Mouse (Mus musculus) right cerebral cortex, postnatal 36 days (tissue): ENCODE results near the gene Sec14l3.
"Not testable (repeated sequence)": the region's sequence is repeated elsewhere in the genome, so short reads cannot be mapped to it uniquely, and the experiment has no call there.

Experiments used
- DNase-seq, 2 experiments: peaks; one replicate each; pipeline ENCODE4 v3.0.0; 2022; ENCODE audit warnings: low spot score in 2 of 2, mixed read lengths in 1 of 2

Gene Sec14l3

GRCm38 (mm10) chr11:4101851-4102250 is 37.2 kb downstream of the Sec14l3 start:
- DNase-seq, result no peak

- no peak for DNase-seq
These were observed 38.9 kb downstream of the Sec14l3 start for GRCm38 (mm10) chr11:4103522-4103921.

DNA sequence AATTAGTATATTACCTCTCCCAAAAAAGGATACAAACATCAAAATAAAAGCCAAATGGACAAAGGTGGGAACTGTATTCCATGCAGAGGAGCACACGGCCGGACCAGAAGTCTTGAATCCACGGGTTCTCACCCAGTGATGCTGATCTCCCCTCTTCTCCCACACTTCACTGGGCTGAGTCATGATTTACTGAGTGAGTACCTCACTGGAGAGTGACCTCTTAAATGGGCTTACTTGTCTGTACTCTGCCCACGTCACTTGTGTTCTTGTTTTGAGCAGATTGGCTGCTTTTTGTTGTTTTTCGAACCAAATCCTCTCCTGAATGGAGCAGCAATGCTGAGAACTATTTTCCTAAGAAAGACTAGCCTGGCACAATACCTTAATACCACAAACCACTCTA is 40.3 kb downstream of the Sec14l3 start:
- DNase-seq, result no peak

GRCm38 (mm10) chr11:4105444-4105843 is 40.8 kb downstream of the Sec14l3 start:
- DNase-seq, result peak; percentile 63 to 74

DNA sequence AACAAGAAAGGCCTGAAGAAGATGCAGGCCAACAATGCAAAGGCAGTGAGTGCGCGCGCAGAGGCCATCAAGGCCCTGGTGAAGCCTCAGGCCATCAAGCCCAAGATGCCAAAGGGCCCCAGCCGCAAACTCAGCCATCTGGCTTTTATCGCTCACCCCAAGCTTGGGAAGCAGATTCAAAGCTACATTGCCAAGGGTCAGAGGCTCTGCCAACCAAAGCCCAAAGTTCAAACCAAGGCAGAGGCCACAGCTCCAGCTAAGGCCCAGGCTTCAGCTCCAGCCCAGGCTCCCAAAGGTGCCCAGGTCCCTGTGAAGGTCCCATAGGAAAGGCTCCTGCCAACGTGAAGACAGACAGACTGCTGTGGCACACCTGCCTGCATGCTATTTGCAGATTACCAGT is 43.3 kb downstream of the Sec14l3 start:
- DNase-seq, result not testable (repeated sequence)

- no peak for DNase-seq
These were observed 44.0 kb downstream of the Sec14l3 start for GRCm38 (mm10) chr11:4108691-4109090.

GRCm38 (mm10) chr11:4112033-4112432 is 47.4 kb downstream of the Sec14l3 start:
- DNase-seq, result no peak

GRCm38 (mm10) chr11:4112861-4113260 is 48.2 kb downstream of the Sec14l3 start:
- no peak for DNase-seq

DNA sequence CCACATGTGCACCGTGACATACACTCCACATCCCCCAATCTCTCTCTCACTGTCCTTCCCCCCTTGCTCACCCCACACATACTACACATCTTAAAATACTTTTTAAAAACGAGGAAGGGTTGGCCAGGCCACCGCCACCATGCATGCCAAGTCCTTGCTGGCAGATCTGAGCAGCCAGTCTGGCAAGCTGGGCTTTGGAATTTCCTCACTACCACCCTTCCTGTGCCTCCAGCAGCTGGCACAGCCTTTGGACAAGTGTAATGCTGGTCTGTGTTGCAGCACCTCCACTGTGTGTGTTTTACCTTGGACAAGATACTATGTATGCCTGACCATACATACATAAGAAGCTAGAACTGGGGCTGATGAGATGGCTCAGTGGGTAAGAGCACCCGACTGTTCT is 48.9 kb downstream of the Sec14l3 start:
- DNase-seq, result no peak

DNA sequence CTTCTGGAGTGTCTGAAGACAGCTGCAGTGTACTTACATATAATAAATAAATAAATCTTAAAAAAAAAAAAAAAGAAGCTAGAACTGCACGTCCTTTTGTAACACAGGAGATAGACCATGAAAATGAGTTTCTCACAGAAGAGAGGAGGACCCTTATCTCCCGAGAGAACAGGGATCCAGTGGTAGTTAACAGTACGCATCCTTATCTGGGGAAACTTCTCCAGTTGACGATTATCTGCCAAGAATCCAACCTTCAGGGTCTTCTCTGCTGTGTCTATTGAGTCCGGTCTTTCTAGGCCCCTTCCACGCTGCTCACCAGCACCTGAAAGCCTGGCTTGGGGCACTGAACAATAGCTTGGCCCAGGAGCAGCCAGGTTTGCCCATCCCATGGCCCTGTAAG is 49.3 kb downstream of the Sec14l3 start:
- DNase-seq, result no peak

GRCm38 (mm10) chr11:4114541-4114940 is 49.9 kb downstream of the Sec14l3 start:
- DNase-seq, result not testable (repeated sequence)

GRCm38 (mm10) chr11:4115407-4115806 is 50.8 kb downstream of the Sec14l3 start:
- DNase-seq, result no peak

DNA sequence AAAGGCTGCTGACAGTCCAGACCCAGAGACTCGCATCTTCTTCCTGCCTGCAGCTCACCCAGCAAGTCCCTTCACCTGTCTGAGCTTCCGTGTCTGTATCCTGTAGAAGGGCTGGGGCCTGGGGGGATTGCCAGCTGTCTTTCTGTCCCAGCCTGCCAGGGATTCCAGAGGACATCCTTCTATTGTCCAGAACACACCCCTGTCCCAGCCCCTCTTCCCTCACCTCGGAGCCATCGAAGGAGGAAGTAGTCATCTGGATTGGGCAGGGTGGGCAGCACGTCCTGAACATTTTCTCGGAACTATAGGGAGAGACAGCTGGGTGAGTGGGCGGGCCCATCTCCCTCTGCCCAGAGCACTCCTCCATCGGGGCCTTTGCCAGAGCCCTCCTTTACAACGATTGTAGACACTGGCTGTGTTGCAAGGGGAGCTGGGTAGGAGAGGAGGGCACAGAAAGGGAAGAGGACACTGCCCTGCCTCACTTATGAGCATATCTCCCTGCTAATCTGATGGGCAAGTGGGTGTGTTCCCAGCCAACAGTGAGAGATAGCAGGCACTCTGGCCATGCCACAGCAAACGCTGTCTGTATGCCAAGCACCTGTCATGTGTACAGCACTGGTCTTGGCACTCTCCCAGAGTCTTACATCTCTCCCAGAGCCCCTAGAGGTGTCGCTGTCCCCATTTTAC is 52.0 kb downstream of the Sec14l3 start:
- peak in 1 of 2 experiments; percentile 65 for DNase-seq

GRCm38 (mm10) chr11:4117372-4118071 is 52.9 kb downstream of the Sec14l3 start:
- no peak for DNase-seq

DNA sequence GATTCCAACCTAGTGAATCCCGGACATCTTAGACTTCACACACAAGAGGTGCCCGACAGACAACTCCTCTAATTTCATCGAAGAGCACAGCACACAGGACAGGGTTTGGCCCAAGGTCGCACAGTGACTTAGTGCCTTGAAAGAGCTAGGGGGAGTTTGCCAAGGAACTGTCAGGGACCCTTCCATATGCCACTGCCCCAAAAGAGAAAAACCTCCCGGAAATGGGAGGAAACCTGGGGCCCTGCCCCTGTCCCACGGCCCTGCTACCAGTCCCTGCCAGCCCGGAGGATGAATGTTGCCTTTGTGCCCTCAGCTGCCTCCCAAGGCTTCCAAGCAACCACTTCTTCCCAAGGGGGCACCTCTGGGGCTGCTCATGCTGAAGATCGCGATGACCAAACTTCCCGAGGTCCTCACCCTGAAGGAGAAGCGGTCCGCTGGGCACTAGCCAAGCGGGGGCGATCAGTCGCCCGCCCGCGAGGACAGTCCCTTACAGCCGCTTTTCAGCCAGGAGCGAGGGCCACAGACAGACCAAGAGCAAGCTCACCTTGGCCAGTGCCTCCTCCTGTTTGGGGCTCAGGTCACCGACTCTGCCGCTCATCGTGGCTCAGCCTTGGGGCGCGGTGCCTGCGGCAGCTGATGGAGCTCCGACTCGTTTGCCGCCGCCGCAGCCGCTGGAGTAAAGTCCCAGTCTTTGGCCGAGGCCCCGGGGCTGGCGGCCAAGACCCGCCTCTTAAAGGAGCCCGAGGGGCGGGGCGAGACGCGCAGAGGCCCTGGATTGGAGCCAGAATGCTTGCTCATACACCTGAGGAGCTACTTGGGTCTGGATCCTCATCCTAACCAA is 53.7 kb downstream of the Sec14l3 start:
- DNase-seq, result peak; percentile 73 to 76

GRCm38 (mm10) chr11:4119635-4120034 is 55.0 kb downstream of the Sec14l3 start:
- no peak for DNase-seq

- DNase-seq, result no peak
These were observed 57.0 kb downstream of the Sec14l3 start for GRCm38 (mm10) chr11:4121691-4122090.

- DNase-seq, result no peak
These were observed 57.6 kb downstream of the Sec14l3 start for GRCm38 (mm10) chr11:4122226-4122625.

DNA sequence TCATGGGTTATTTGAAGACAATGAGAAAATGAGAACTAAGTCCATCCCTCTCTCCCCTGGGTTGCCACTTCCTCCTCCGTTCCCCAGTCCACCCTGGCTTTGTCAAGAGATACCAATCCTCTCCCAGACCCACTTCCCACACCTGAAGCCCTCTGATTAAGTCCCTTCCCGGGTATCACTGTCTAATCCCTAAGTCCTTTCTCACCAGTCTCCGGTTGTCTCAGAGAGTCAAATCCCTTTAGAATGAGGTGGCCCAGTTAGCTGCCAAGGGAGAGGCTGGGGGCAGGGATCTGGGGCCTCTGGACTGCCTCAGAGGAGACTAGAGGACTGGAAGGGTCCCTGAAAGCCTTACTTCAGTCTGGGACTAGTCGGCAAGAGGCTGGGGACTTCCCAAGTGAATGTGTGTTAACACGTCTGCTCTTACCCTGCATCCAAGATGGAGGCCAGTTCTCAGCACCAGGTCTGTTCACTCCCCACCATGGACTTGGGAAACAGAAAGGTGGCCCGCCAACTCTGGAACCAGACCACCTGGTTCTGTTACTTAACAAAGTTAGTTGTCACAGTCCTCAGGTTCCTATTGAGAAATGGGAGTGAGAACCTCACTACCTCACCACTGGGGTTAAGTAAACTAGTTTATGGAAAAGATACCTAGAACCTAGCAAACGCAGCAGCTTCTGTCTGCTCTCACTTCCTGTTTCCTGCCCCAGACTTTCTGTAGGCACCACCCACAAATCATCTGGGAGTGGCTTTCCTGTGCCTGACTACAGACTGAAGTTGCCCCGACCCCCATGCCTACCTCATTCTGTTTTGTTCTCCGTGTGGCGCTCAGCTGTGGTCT is 58.3 kb downstream of the Sec14l3 start, which contains the start of gene Sec14l2:
Sec14l2 (minus strand) TSS at position 674 of the 838 bp plus-strand sequence.
- no peak for DNase-seq

DNA sequence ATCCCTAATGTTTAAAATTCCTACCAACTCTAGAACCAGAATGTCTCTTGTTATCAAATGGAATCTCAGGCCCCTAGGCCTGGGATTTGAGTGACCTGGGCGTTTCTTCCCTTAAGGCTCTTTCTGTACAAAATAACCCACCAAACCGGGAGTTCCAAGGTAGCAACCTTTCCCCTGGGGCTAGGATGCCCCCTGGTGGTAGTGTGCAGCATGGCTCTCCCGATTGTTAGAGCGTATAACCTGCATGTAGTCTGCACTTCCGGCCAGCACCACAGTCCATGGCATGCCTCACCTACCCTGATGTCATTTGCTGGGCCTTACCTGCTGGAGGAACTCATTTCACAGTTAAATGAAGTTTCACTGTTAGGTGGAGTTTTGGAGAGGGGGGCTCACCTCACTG is 59.3 kb downstream of the Sec14l3 start:
- DNase-seq, result no peak

GRCm38 (mm10) chr11:4127059-4127458 is 62.4 kb downstream of the Sec14l3 start:
- no peak for DNase-seq
